11 mouse cellular contexts compared by ENCODE assay signal in genomic region chr1:36224648-36225047, GRCm38 (mm10). TPM values are rescaled to one million over a fixed set of nuclear protein-coding genes. Genes with fewer than 3 reads are reported as not detected.
DNase-seq lines count a peak whose midpoint lies in the region; ATAC-seq and TF ChIP-seq lines count a peak whose summit lies in the region.
"Had no signal": no experiment of that assay in that cellular context is flagged by ENCODE, and none has a peak within 500 bp of the region (broad histone marks: within the 10 kb centered on the region; RNA-seq: fewer than 3 reads in every experiment).

No protein-coding gene starts in this region.

- in situ Hi-C loops in CH12.LX (cut with MboI; ENCODE audit: low pct_ligation_motif_present, low pct_unique_long_range_greater_than_20kb, low sequenced_read_pairs), result no loop called here

- H3K27me3 ChIP-seq in heart, adult 2 months (ENCODE audit: control insufficient read depth, insufficient read depth, low read length), result no peaks in the 10 kb centered on the region
- no peaks in the 10 kb centered on the region for H3K27me3 ChIP-seq in heart, embryonic 11.5 days (ENCODE audit: control insufficient read depth, insufficient read depth, low read length)
- H3K27me3 ChIP-seq in lung, postnatal 0 days (replicated peaks; ENCODE audit: insufficient read depth, low read length), result no peaks in the 10 kb centered on the region
- H3K27me3 ChIP-seq in CH12.LX (replicated peaks), result no peaks in the 10 kb centered on the region

- peak; percentile 37 for TF ChIP-seq RAD21 in CH12.LX (IDR thresholded peaks at IDR 0.05; ENCODE audit: low read depth, low read length)

- no peak for TF ChIP-seq EP300 in heart, adult 2 months (IDR thresholded peaks at IDR 0.05; ENCODE audit: insufficient read depth, low read depth, low read length)
- TF ChIP-seq EP300 in lung, postnatal 0 days (IDR thresholded peaks at IDR 0.05), result no peak
- TF ChIP-seq EP300 in CH12.LX (IDR thresholded peaks at IDR 0.05; ENCODE audit: low read length), result no peak

- WGBS in heart, adult 2 months, result 85% methylated on average over 3 of the region's 3 CpGs
- WGBS in heart, embryonic 11.5 days (ENCODE audit: insufficient replicate concordance), result 89% methylated on average over 3 of the region's 3 CpGs
- WGBS in lung, postnatal 0 days, result 81% methylated on average over 3 of the region's 3 CpGs

- no peak overlapping the region for H3K4me2 ChIP-seq in heart, embryonic 11.5 days
- no peak overlapping the region for H3K4me2 ChIP-seq in lung, postnatal 0 days (replicated peaks; ENCODE audit: low read depth, low read length)
- no peak overlapping the region for H3K4me2 ChIP-seq in CH12.LX (ENCODE audit: insufficient read depth, low read depth, poor library complexity, severe bottlenecking)

- dilution Hi-C loops in CH12.LX (cut with MboI; ENCODE audit: extremely low pct_ligation_motif_present, extremely low pct_unique_long_range_greater_than_20kb, low sequenced_read_pairs), result no loop called here

- TF ChIP-seq CTCF in heart, adult 2 months (IDR thresholded peaks at IDR 0.05), result peak; percentile 56
- peak; percentile 60 for TF ChIP-seq CTCF in lung, postnatal 0 days (IDR thresholded peaks at IDR 0.05)
- peak in 1 of 2 experiments; percentile 55; a peak in 2 of 4 replicates for TF ChIP-seq CTCF in CH12.LX (conservative IDR thresholded peaks at IDR 0.05 in 1 of 2, IDR thresholded peaks at IDR 0.05 in 1 of 2; ENCODE audit: low read depth in 2 of 2, low read length in 2 of 2)

- H3K9me3 ChIP-seq in heart, embryonic 11.5 days (replicated peaks; ENCODE audit: control insufficient read depth, low read length), result no peaks in the 10 kb centered on the region
- H3K9me3 ChIP-seq in lung, postnatal 0 days (ENCODE audit: low read length), result no peaks in the 10 kb centered on the region
- no peaks in the 10 kb centered on the region for H3K9me3 ChIP-seq in CH12.LX (replicated peaks; ENCODE audit: low read length)
- H3K9me3 ChIP-seq: midbrain, embryonic 10.5 days had no signal

- H3K4me1 ChIP-seq in heart, adult 2 months (ENCODE audit: control insufficient read depth, insufficient read depth, low read length), result no peaks in the 10 kb centered on the region
- no peaks in the 10 kb centered on the region for H3K4me1 ChIP-seq in heart, embryonic 11.5 days (ENCODE audit: control insufficient read depth, insufficient read depth, low read length)
- no peaks in the 10 kb centered on the region for H3K4me1 ChIP-seq in lung, postnatal 0 days (ENCODE audit: insufficient read depth, low read depth, low read length)
- H3K4me1 ChIP-seq in CH12.LX (ENCODE audit: control insufficient read depth in 1 of 2, insufficient read depth in 2 of 2), result no peaks in the 10 kb centered on the region
- H3K4me1 ChIP-seq: midbrain, embryonic 10.5 days had no signal

- no peak for TF ChIP-seq POLR2A in heart, adult 2 months (IDR thresholded peaks at IDR 0.05; ENCODE audit: insufficient read depth, low read depth, low read length)
- no peak for TF ChIP-seq POLR2A in CH12.LX (IDR thresholded peaks at IDR 0.05; ENCODE audit: low read depth, low read length)

- no peak overlapping the region for H3K4me3 ChIP-seq in heart, adult 2 months
- no peak overlapping the region for H3K4me3 ChIP-seq in heart, embryonic 11.5 days (ENCODE audit: low read depth, low read length)
- H3K4me3 ChIP-seq in lung, postnatal 0 days (ENCODE audit: low read depth, low read length), result no peak overlapping the region
- no peak overlapping the region for H3K4me3 ChIP-seq in CH12.LX (replicated peaks in 1 of 3; ENCODE audit: low read depth in 2 of 3, low read length in 2 of 3, poor library complexity in 1 of 3)
- H3K4me3 ChIP-seq: midbrain, embryonic 10.5 days had no signal

- no peak overlapping the region for H3K9ac ChIP-seq in heart, adult 2 months (ENCODE audit: low read depth, low read length)
- H3K9ac ChIP-seq in heart, embryonic 11.5 days (ENCODE audit: low read depth, low read length), result no peak overlapping the region
- no peak overlapping the region for H3K9ac ChIP-seq in lung, postnatal 0 days (replicated peaks; ENCODE audit: low read depth)
- no peak overlapping the region for H3K9ac ChIP-seq in CH12.LX (ENCODE audit: insufficient read depth, low read depth)

- intact Hi-C loops in heart, adult 2 months (cut with DNase I), result loop anchor here (2.0 kb wide), 2 partner anchors 28 to 54 kb away; no protein-coding TSS in a partner anchor

- H3K79me2 ChIP-seq in heart, adult 2 months (replicated peaks; ENCODE audit: control insufficient read depth, insufficient read depth, low read length), result no peaks in the 10 kb centered on the region
- H3K79me2 ChIP-seq in CH12.LX (replicated peaks; ENCODE audit: control insufficient read depth, extremely low read depth, insufficient read depth, poor library complexity, severe bottlenecking), result no peaks in the 10 kb centered on the region; the same call in 1 of the 2 replicates

- no peaks in the 10 kb centered on the region for H3K36me3 ChIP-seq in heart, adult 2 months (ENCODE audit: control insufficient read depth, insufficient read depth, low read length)
- H3K36me3 ChIP-seq in heart, embryonic 11.5 days (ENCODE audit: control insufficient read depth, insufficient read depth, low read length), result peaks cover 3% of the 10 kb centered on the region
- peaks cover 3% of the 10 kb centered on the region; the same call in 1 of the 2 replicates for H3K36me3 ChIP-seq in lung, postnatal 0 days (ENCODE audit: insufficient read depth, low read length)
- H3K36me3 ChIP-seq in CH12.LX (replicated peaks in 1 of 2; ENCODE audit: control insufficient read depth in 1 of 2, insufficient read depth in 1 of 2, low read length in 1 of 2), result peaks cover 56 to 85% of the 10 kb centered on the region in 2 experiments

- DNase-seq in heart, adult 2 months, result no peak
- peak; percentile 33 for DNase-seq in lung, postnatal 0 days (ENCODE audit: low spot score)
- no peak for DNase-seq in lung, postnatal 4 days
- no peak for DNase-seq in CH12.LX (ENCODE audit: extremely low read depth)
- no peak for DNase-seq in adrenal gland, adult 8-10 months
- no peak for DNase-seq in cerebellum, adult 9-11 months
- DNase-seq: right cerebral cortex, adult 18-20 months had no signal

- H3K27ac ChIP-seq in heart, adult 2 months, result no peak overlapping the region
- no peak overlapping the region for H3K27ac ChIP-seq in heart, embryonic 11.5 days (ENCODE audit: low read depth, low read length)
- H3K27ac ChIP-seq in lung, postnatal 0 days (ENCODE audit: low read length), result no peak overlapping the region
- no peak overlapping the region for H3K27ac ChIP-seq in CH12.LX (ENCODE audit: insufficient read depth, low read depth)
- H3K27ac ChIP-seq: midbrain, embryonic 10.5 days had no signal

- no peak for ATAC-seq in heart, embryonic 11.5 days (replicated peaks; ENCODE audit: insufficient number of reproducible peaks, low FRiP score, low TSS enrichment)
- no peak for ATAC-seq in lung, postnatal 0 days
- 0 out of 2 replicates have a peak, but pooled peaks have one; percentile 26 for ATAC-seq in megakaryocyte progenitor cell, adult 5-6 weeks (replicated peaks; ENCODE audit: poor library complexity)
- ATAC-seq: inflammation-experienced regulatory T-cells, adult 6 months had no signal

TF ChIP-seq in CH12.LX, 34 proteins besides CTCF, POLR2A, EP300 and RAD21:
- TF ChIP-seq SMC3 (IDR thresholded peaks at IDR 0.05; ENCODE audit: low read depth, low read length), result peak; percentile 54
- no peak for TF ChIP-seq UBTF (IDR thresholded peaks at IDR 0.05; ENCODE audit: low read depth, low read length)
TF ChIP-seq in CH12.LX: peak in this region for 1.

RNA-seq across cellular contexts. Expression of gene Uggt1, which starts 19.9 kb away (rescaled TPM):
- 10 to 100 TPM; 28.4 to 29.8 TPM for total RNA-seq in heart, adult 2 months (2021)
- polyA plus RNA-seq in heart, adult 2 months (2012; rRNA removed), result 7.3 and 17.5 TPM in 2 replicates
- 60.6 and 61.9 TPM in 2 replicates for polyA plus RNA-seq in heart, embryonic 11.5 days (2014; fragmentation: Nextera tagmentation; extraction: Ambion mirVana)
- polyA plus RNA-seq in lung, postnatal 0 days (2015; fragmentation: Nextera tagmentation; extraction: Ambion mirVana), result 29.1 and 33.6 TPM in 2 replicates
- total RNA-seq in CH12.LX (2012; rRNA removed) (41.2 and 47.9 TPM in 2 replicates), CH12.LX (2014; rRNA removed) (35.3 and 39.8 TPM in 2 replicates)
- 38.6 and 39.5 TPM in 2 replicates for polyA plus RNA-seq in CH12.LX (2012; ENCODE audit: insufficient read length, low read depth)
- total RNA-seq in megakaryocyte progenitor cell, adult 5-6 weeks (2015), result 90.2 and 94.4 TPM in 2 replicates
- 118 and 151 TPM in 2 replicates for total RNA-seq in megakaryocyte progenitor cell, adult 5-6 weeks (2017)
- total RNA-seq in adrenal gland, adult 8-10 months (2022), result 10 to 100 TPM; 50.9 to 64.5 (median 54.8) TPM

RNA-seq across cellular contexts. Expression of gene Neurl3, which starts 49.8 kb away (rescaled TPM):
- 1 to 10 TPM; 2.2 to 3.0 TPM for total RNA-seq in heart, adult 2 months (2021)
- polyA plus RNA-seq in heart, adult 2 months (2012; rRNA removed), result 5.8 and 6.1 TPM in 2 replicates
- 1.9 and 2.6 TPM in 2 replicates for polyA plus RNA-seq in heart, embryonic 11.5 days (2014; fragmentation: Nextera tagmentation; extraction: Ambion mirVana)
- polyA plus RNA-seq in lung, postnatal 0 days (2015; fragmentation: Nextera tagmentation; extraction: Ambion mirVana), result 12.7 and 15.9 TPM in 2 replicates
- total RNA-seq in CH12.LX (2012; rRNA removed) (0.08 TPM in 1 of 2 replicates, not detected in the other), CH12.LX (2014; rRNA removed) (0.08 TPM in 1 of 2 replicates, not detected in the other)
- 0.09 and 0.10 TPM in 2 replicates for polyA plus RNA-seq in CH12.LX (2012; ENCODE audit: insufficient read length, low read depth)
- total RNA-seq in megakaryocyte progenitor cell, adult 5-6 weeks (2015), result 8.5 and 11.4 TPM in 2 replicates
- 14.4 and 15.9 TPM in 2 replicates for total RNA-seq in megakaryocyte progenitor cell, adult 5-6 weeks (2017)
- 10 to 100 TPM in 2 of 4 experiments, 1 to 10 TPM in 2; 7.6 to 12.1 (median 10.1) TPM for total RNA-seq in adrenal gland, adult 8-10 months (2022)
